23 mouse cellular contexts compared by ENCODE assay signal in genomic region chr9:81720103-81720502, GRCm38 (mm10).
"Had no signal": no experiment of that assay in that cellular context is flagged by ENCODE, and none has a peak within 500 bp of the region (broad histone marks: within the 10 kb centered on the region; RNA-seq: fewer than 3 reads in every experiment).

No protein-coding gene starts in this region.

- H3K36me3 ChIP-seq: kidney, embryonic 15.5 days; limb, embryonic 10.5 days; limb, embryonic 13.5 days; liver, embryonic 12.5 days; liver, embryonic 15.5 days; lung, embryonic 15.5 days; midbrain, embryonic 10.5 days; midbrain, embryonic 13.5 days; neural tube, embryonic 13.5 days; stomach, embryonic 15.5 days had no signal

- H3K4me2 ChIP-seq: kidney, embryonic 15.5 days; limb, embryonic 13.5 days; liver, embryonic 12.5 days; liver, embryonic 15.5 days; lung, embryonic 15.5 days; midbrain, embryonic 13.5 days; neural tube, embryonic 13.5 days; stomach, embryonic 15.5 days had no signal

- H3K9ac ChIP-seq: kidney, embryonic 15.5 days; limb, embryonic 13.5 days; liver, embryonic 12.5 days; liver, embryonic 15.5 days; lung, embryonic 15.5 days; midbrain, embryonic 13.5 days; neural tube, embryonic 13.5 days; stomach, embryonic 15.5 days had no signal

- H3K4me3 ChIP-seq: kidney, embryonic 15.5 days; limb, embryonic 10.5 days; limb, embryonic 13.5 days; liver, embryonic 12.5 days; liver, embryonic 15.5 days; lung, embryonic 15.5 days; megakaryocyte, embryonic 14.5 days; midbrain, embryonic 10.5 days; midbrain, embryonic 13.5 days; myocyte; neural tube, embryonic 13.5 days; stomach, embryonic 15.5 days had no signal

- DNase-seq: kidney, postnatal 14 days; kidney, postnatal 4 days; liver; lung, adult 18-20 months; lung, postnatal 10 days; lung, postnatal 36 days; retina, postnatal 1 day; right cerebral cortex, postnatal 25 days; spleen, adult 18-20 months; thymus, postnatal 25 days had no signal

- H3K27me3 ChIP-seq: kidney, embryonic 15.5 days; limb, embryonic 13.5 days; liver, embryonic 12.5 days; liver, embryonic 15.5 days; lung, embryonic 15.5 days; megakaryocyte, embryonic 14.5 days; midbrain, embryonic 13.5 days; neural tube, embryonic 13.5 days; stomach, embryonic 15.5 days had no signal

- H3K27ac ChIP-seq: kidney, embryonic 15.5 days; limb, embryonic 10.5 days; limb, embryonic 13.5 days; liver, embryonic 12.5 days; liver, embryonic 15.5 days; lung, embryonic 15.5 days; midbrain, embryonic 10.5 days; midbrain, embryonic 13.5 days; neural tube, embryonic 13.5 days; stomach, embryonic 15.5 days had no signal

- H3K9me3 ChIP-seq: kidney, embryonic 15.5 days; limb, embryonic 10.5 days; limb, embryonic 13.5 days; liver, embryonic 12.5 days; liver, embryonic 15.5 days; lung, embryonic 15.5 days; megakaryocyte, embryonic 14.5 days; midbrain, embryonic 10.5 days; midbrain, embryonic 13.5 days; neural tube, embryonic 13.5 days; stomach, embryonic 15.5 days had no signal

- H3K4me1 ChIP-seq: kidney, embryonic 15.5 days; limb, embryonic 10.5 days; limb, embryonic 13.5 days; liver, embryonic 12.5 days; liver, embryonic 15.5 days; lung, embryonic 15.5 days; midbrain, embryonic 10.5 days; midbrain, embryonic 13.5 days; neural tube, embryonic 13.5 days; stomach, embryonic 15.5 days had no signal

- ATAC-seq: liver, embryonic 12.5 days; midbrain, embryonic 13.5 days; midbrain, embryonic 16.5 days had no signal
